Mouse (Mus musculus) heart, postnatal 25 days (tissue): ENCODE measurements around the gene Dcst2. TPM values are rescaled to one million over a fixed set of nuclear protein-coding genes. Genes with fewer than 3 reads are reported as not detected.

Source experiments
- DNase-seq: peaks from one replicate; pipeline ENCODE4 v3.0.0; 2022; ENCODE audit warnings: low spot score
- intact Hi-C: fragments of 180-260 bp; cut with DNase I; formaldehyde crosslinking; loops from one replicate; pipeline ENCODE4 v1.15.1; 2025
- total RNA-seq, 2 experiments: library from RNA; stranded (reverse); gene quantifications; 2 replicates each; pipeline ENCODE4 v1.2.3; 2021

Dcst2 gene
- total RNA-seq, 2 experiments from 2014 or later, result not detected

GRCm38 (mm10) chr3:89351271-89351670 is 10.5 kb upstream of the Dcst2 start:
- intact Hi-C loops, result no loop called here
- no peak for DNase-seq

DNA sequence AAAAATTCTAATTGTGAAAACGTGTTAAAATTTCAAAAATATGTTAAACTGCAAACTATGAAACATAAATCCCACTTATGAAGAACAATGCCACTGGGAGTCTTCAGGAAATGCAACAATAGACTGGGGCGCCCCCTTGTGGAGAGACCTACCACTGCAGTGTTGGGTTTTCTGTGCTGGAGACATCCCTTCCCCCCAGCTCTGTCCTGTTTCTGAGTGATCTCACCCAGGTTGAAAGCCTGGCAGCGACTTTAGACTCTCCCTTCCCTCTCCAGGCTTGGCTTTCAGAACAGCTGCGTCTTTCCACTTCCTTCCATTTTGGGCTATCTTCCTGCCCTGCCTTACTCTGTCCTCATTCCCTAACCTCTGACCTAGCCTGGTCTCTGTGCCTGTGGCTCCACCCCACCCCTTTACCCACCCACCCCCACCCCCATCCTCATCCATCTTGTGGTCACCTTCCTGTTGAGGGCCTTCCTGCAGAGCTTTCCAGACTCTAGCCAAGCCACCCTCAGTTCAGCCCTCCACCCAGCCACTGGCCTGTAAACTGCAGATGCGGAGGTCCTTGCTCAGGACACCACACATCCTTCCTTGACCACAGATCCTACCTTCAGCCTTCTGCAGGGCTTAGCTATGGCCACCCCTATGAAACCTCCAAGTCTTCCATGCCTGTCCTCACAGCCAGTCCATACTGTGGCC is 6.8 kb upstream of the Dcst2 start:
- intact Hi-C loops, result loop anchor here (1.0 kb wide), 2 partner anchors 15 to 39 kb away; no protein-coding TSS in a partner anchor
- peak; percentile 74 for DNase-seq

DNA sequence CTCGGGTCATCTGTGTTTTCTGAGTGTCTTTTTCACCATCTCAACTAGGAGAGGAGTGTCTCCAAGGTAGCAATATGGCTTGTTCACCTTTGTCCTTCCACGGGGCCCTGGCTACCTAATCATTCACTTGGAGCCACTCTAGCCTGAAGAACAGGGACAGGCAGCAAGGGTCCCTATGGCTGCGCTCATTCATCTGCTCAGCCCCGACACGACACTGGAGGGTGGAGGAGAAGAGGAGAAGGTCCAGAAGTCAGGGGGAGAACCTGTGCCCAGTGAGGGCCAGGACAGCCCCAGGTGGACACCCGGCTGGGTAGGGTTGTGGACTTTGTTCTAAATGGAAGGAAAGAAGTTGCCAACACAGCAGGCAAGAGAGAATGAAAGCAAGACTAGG is 6.3 kb upstream of the Dcst2 start:
- no peak for DNase-seq
- intact Hi-C loops, result no loop called here

- DNase-seq, result no peak
- intact Hi-C loops, result no loop called here
These were observed 5.7 kb upstream of the Dcst2 start for GRCm38 (mm10) chr3:89356029-89356428.

- no peak for DNase-seq
- intact Hi-C loops, result no loop called here
These were observed 2.1 kb upstream of the Dcst2 start for GRCm38 (mm10) chr3:89359630-89360029.

GRCm38 (mm10) chr3:89360237-89360636 is 1.5 kb upstream of the Dcst2 start:
- intact Hi-C loops, result no loop called here

DNA sequence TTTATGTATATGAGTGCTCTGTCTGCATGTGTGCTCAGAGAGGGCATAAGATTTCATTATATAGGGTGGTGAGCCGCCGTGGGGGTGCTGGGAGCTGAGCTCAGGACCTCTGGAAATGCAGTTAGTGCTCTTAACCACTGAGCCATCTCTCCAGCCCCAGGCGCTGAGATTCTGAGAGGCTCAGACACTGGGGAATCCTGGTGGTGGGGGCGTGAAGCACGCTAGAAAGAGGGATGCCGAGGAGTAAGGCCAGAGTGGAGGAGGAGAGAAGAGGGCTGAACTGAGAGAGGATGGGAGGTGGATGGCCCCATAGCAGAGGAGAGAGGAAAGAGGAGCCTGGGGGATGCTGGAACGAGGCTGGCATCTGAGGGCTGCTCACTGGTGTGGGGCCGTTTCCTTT is 2.9 kb downstream of the Dcst2 start:
- intact Hi-C loops, result no loop called here
- no peak for DNase-seq

More at GRCm38 (mm10) chr3:89360237-89360636, 1.5 kb upstream of the Dcst2 start:
- DNase-seq, result no peak

- intact Hi-C loops, result no loop called here
These were observed 3.3 kb downstream of the Dcst2 start, which contains the start of gene Dcst1 for GRCm38 (mm10) chr3:89365153-89365485. Gene Dcst1, minus strand, starts transcription at chr3:89365253.

GRCm38 (mm10) chr3:89365486-89366414 is 4.0 kb downstream of the Dcst2 start:
- intact Hi-C loops, result no loop called here
- no peak for DNase-seq

More at GRCm38 (mm10) chr3:89365153-89365485, 3.3 kb downstream of the Dcst2 start, which contains the start of gene Dcst1:
- DNase-seq, result no peak

DNA sequence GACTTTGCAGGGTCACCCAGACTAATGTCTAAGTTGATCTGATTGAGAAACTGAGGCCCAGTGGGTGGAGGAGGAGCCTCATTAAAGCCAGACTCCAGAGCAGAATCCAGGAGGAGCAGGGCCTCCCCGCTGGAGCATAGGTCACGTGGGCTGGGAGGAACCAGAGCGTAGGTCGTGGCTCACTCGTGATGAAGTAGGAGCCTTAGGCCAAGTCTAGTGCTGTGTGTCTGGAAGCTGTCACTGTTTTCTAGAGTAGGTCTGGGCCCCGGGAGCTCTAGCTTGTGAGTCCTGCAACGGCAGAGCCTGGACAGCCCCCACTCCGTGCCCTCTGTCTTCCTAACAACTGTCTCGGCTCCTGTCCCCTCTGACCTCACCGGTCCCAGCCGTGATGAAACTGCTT is 5.6 kb downstream of the Dcst2 start:
- intact Hi-C loops, result no loop called here
- no peak for DNase-seq

GRCm38 (mm10) chr3:89373581-89374231 is 11.9 kb downstream of the Dcst2 start:
- intact Hi-C loops, result no loop called here
- DNase-seq, result no peak

GRCm38 (mm10) chr3:89377831-89378230 is 16.1 kb downstream of the Dcst2 start:
- intact Hi-C loops, result loop anchor here (1.0 kb wide), 1 partner anchor 106 kb away; no protein-coding TSS in a partner anchor
- DNase-seq, result no peak

- DNase-seq, result peak; percentile 76
- intact Hi-C loops, result loop anchor here (1.0 kb wide), 1 partner anchor 106 kb away; no protein-coding TSS in a partner anchor
These were observed 16.8 kb downstream of the Dcst2 start for GRCm38 (mm10) chr3:89378394-89379067.

DNA sequence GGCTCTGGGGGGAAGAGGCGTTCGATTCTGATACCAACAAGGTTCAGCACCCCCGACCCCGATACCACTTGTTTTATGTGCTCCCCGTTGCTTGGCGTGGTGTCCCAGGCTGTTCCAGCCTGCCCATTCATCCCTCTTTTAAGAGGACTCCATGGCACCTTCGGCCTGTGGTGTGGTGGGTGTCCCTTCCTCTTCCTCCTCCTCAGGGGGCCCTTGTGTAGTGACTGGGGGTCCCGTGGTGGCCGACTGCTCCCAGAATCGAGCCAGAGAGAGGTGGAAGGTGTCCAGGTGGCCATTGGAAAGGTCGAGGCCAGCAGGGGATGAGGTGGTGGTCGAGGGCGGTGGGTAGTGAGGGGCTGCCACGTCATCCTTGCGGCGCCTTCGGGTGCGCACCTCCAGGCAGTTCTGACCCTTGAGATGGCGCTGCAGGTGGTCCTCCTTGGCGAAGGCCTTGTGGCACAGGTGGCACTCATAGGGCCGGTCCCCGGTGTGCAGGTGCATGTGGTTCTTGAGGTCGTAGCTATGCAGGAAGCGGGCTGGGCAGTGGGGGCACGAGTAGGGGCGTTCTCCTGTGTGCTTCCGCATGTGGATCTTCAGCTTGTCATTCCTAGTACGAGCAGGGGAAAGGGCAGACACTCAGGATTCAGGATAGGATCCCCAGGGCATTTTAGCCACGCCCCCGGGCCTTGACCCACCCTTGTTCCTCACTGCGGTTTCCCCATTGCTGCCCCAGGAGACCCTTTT is 17.8 kb downstream of the Dcst2 start:
- intact Hi-C loops, result no loop called here
- no peak for DNase-seq

- no peak for DNase-seq
- intact Hi-C loops, result no loop called here
These were observed 18.5 kb downstream of the Dcst2 start for GRCm38 (mm10) chr3:89380291-89380690.

- intact Hi-C loops, result no loop called here
These were observed 18.9 kb downstream of the Dcst2 start for GRCm38 (mm10) chr3:89380711-89381110.

DNA sequence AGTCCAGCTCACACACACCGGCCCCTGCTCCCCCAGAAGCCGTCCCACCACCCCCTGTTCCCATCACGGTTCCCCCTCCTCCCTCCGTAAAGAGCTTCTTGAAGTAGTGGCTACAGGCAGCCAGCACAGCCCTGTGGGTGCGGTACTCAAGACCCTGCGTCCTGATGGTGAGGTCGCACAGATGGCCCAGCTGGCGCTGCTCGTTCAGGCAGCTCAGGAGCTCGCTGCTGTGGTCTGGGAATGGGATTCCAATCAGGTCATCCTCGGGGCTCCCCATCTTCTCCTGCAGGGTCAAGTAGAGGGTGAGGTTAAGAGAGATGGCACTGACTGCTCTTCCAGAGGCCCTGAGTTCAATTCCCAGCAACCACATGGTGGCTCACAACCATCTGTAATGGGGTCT is 19.5 kb downstream of the Dcst2 start:
- intact Hi-C loops, result no loop called here
- no peak for DNase-seq

More at GRCm38 (mm10) chr3:89380711-89381110, 18.9 kb downstream of the Dcst2 start:
- no peak for DNase-seq

GRCm38 (mm10) chr3:89382033-89382882 is 20.5 kb downstream of the Dcst2 start:
- no peak for DNase-seq
- intact Hi-C loops, result no loop called here
